Mouse (Mus musculus) midbrain, embryonic 16.5 days (tissue): ENCODE measurements around the gene D430041D05Rik. TPM values are rescaled to one million over a fixed set of nuclear protein-coding genes. Genes with fewer than 3 reads are reported as not detected.

ENCODE experiments used
- ATAC-seq: fragments of 200-750 bp; cut with Nextera tagmentation; 2 replicates; pipeline ENCODE4 v1.8.0; 2017; ENCODE audit warnings: moderate TSS enrichment
- H3K27ac ChIP-seq: fragments of 300-500 bp; sonication (generic); 2 replicates; pipeline ENCODE4 v1.5.1; 2014; ENCODE audit warnings: mild to moderate bottlenecking, low read length, mixed read lengths
- H3K27me3 ChIP-seq: fragments of 300-500 bp; sonication (generic); 2 replicates; pipeline ENCODE4 v1.6.1; 2014; ENCODE audit warnings: low read depth, low read length, mixed read lengths; ENCODE audit not compliant: control insufficient read depth, insufficient read depth
- H3K36me3 ChIP-seq: fragments of 300-500 bp; sonication (generic); 2 replicates; pipeline ENCODE4 v1.6.1; 2014; ENCODE audit warnings: mild to moderate bottlenecking, low read length, moderate library complexity, mixed read lengths; ENCODE audit not compliant: control insufficient read depth, insufficient read depth
- H3K4me1 ChIP-seq: fragments of 300-500 bp; sonication (generic); 2 replicates; pipeline ENCODE4 v1.6.1; 2014; ENCODE audit warnings: mild to moderate bottlenecking, low read length, mixed read lengths; ENCODE audit not compliant: control insufficient read depth, insufficient read depth
- H3K4me2 ChIP-seq: fragments of 300-500 bp; sonication (generic); 2 replicates; pipeline ENCODE4 v1.6.1; 2014; ENCODE audit warnings: mild to moderate bottlenecking, low read length, mixed read lengths
- H3K4me3 ChIP-seq: fragments of 300-500 bp; sonication (generic); 2 replicates; pipeline ENCODE4 v1.5.1; 2014; ENCODE audit warnings: low read depth, mild to moderate bottlenecking, low read length, moderate library complexity, mixed read lengths
- H3K9ac ChIP-seq: fragments of 300-500 bp; sonication (generic); 2 replicates; pipeline ENCODE4 v1.6.1; 2014; ENCODE audit warnings: low read depth, low read length, mixed read lengths
- H3K9me3 ChIP-seq: fragments of 300-500 bp; sonication (generic); replicated peaks from 2 replicates; pipeline ENCODE4 v1.6.1; 2014; ENCODE audit warnings: mild to moderate bottlenecking, low read length, mixed read lengths; ENCODE audit not compliant: control insufficient read depth, poor library complexity, severe bottlenecking
- WGBS: fragments of 180-500 bp; shearing (Covaris S2); extraction: QIAGEN DNeasy Blood & Tissue Kit; methylation state at CpG from one replicate; pipeline ENCODE4 v1.1.7; 2014; 5-methylcytosine and 5-hydroxymethylcytosine counted together
- polyA plus RNA-seq: library from polyadenylated mRNA; unstranded; fragments of >200 nt; fragmentation: Nextera tagmentation; extraction: Ambion mirVana; gene quantifications from 2 replicates; pipeline ENCODE4 v1.2.1, GENCODE M21; 2015

Gene D430041D05Rik
- polyA plus RNA-seq, 1 experiment from 2014 or later, result 9.3 TPM

- Histone ChIP-seq H3K27me3 (no peaks in the 10 kb centered on the region), H3K9me3 (no peaks in the 10 kb centered on the region), H3K4me3 (no peak overlapping the region), H3K36me3 (0 out of 2 replicates have a peak, but pooled peaks cover 2% of the 10 kb centered on the region), H3K9ac (no peak overlapping the region), H3K27ac (no peak overlapping the region), H3K4me1 (no peaks in the 10 kb centered on the region), H3K4me2 (no peak overlapping the region)
- 94% methylated on average over 18 of the region's 18 CpGs for WGBS
- no peak for ATAC-seq
These were observed 218.2 kb downstream of the D430041D05Rik start for GRCm38 (mm10) chr2:104192401-104193141.

- Histone ChIP-seq H3K4me3 (no peak overlapping the region), H3K27me3 (no peaks in the 10 kb centered on the region), H3K9me3 (no peaks in the 10 kb centered on the region), H3K4me1 (no peaks in the 10 kb centered on the region), H3K27ac (no peak overlapping the region), H3K4me2 (no peak overlapping the region), H3K36me3 (0 out of 2 replicates have a peak, but pooled peaks cover 2% of the 10 kb centered on the region), H3K9ac (no peak overlapping the region)
- WGBS, result 76% methylated on average over 2 of the region's 2 CpGs
- no peak for ATAC-seq
These were observed 219.1 kb downstream of the D430041D05Rik start for GRCm38 (mm10) chr2:104191723-104192122.

- Histone ChIP-seq H3K36me3 (no peaks in the 10 kb centered on the region), H3K4me1 (no peaks in the 10 kb centered on the region), H3K9ac (no peak overlapping the region), H3K4me2 (no peak overlapping the region), H3K27me3 (no peaks in the 10 kb centered on the region), H3K27ac (no peak overlapping the region), H3K4me3 (no peak overlapping the region), H3K9me3 (no peaks in the 10 kb centered on the region)
- 83% methylated on average over 2 of the region's 2 CpGs for WGBS
- ATAC-seq, result no peak
These were observed 222.0 kb downstream of the D430041D05Rik start for GRCm38 (mm10) chr2:104188859-104189258.

- H3K9me3 ChIP-seq, result no peaks in the 10 kb centered on the region
- H3K27ac ChIP-seq, result no peak overlapping the region
- H3K4me2 ChIP-seq, result no peak overlapping the region
- H3K4me1 ChIP-seq, result no peaks in the 10 kb centered on the region
- no peak overlapping the region for H3K4me3 ChIP-seq
- WGBS, result 76% methylated on average over 3 of the region's 3 CpGs
- no peak for ATAC-seq
- H3K36me3 ChIP-seq, result no peaks in the 10 kb centered on the region
- H3K27me3 ChIP-seq, result no peaks in the 10 kb centered on the region
- no peak overlapping the region for H3K9ac ChIP-seq
These were observed 223.7 kb downstream of the D430041D05Rik start for GRCm38 (mm10) chr2:104187073-104187472.

- Histone ChIP-seq H3K4me3 (no peak overlapping the region), H3K9ac (no peak overlapping the region), H3K9me3 (no peaks in the 10 kb centered on the region), H3K4me2 (no peak overlapping the region), H3K36me3 (no peaks in the 10 kb centered on the region), H3K27ac (no peak overlapping the region), H3K4me1 (no peaks in the 10 kb centered on the region), H3K27me3 (no peaks in the 10 kb centered on the region)
- no peak for ATAC-seq
- 90% methylated on average over 5 of the region's 5 CpGs for WGBS
These were observed 225.2 kb downstream of the D430041D05Rik start for GRCm38 (mm10) chr2:104185616-104186015.

GRCm38 (mm10) chr2:104184296-104184695 is 226.5 kb downstream of the D430041D05Rik start:
- Histone ChIP-seq H3K9me3 (no peaks in the 10 kb centered on the region), H3K4me2 (no peak overlapping the region), H3K27ac (no peak overlapping the region), H3K4me1 (no peaks in the 10 kb centered on the region), H3K4me3 (no peak overlapping the region), H3K27me3 (no peaks in the 10 kb centered on the region), H3K36me3 (no peaks in the 10 kb centered on the region), H3K9ac (no peak overlapping the region)
- 83% methylated on average over 4 of the region's 4 CpGs for WGBS
- ATAC-seq, result no peak

GRCm38 (mm10) chr2:104183246-104183845 is 227.5 kb downstream of the D430041D05Rik start:
- H3K9me3 ChIP-seq, result no peaks in the 10 kb centered on the region
- no peak overlapping the region for H3K4me2 ChIP-seq
- 78% methylated on average over 5 of the region's 5 CpGs for WGBS
- H3K4me3 ChIP-seq, result no peak overlapping the region
- H3K27ac ChIP-seq, result no peak overlapping the region
- no peak for ATAC-seq
- H3K4me1 ChIP-seq, result no peaks in the 10 kb centered on the region
- no peaks in the 10 kb centered on the region for H3K27me3 ChIP-seq
- H3K36me3 ChIP-seq, result no peaks in the 10 kb centered on the region
- H3K9ac ChIP-seq, result no peak overlapping the region

- Histone ChIP-seq H3K4me2 (no peak overlapping the region), H3K27me3 (no peaks in the 10 kb centered on the region), H3K9me3 (no peaks in the 10 kb centered on the region), H3K36me3 (no peaks in the 10 kb centered on the region), H3K9ac (no peak overlapping the region), H3K4me3 (no peak overlapping the region), H3K27ac (no peak overlapping the region), H3K4me1 (peaks cover 8% of the 10 kb centered on the region; the same call in 1 of the 2 replicates)
- no peak for ATAC-seq
- 85% methylated on average over 8 of the region's 8 CpGs for WGBS
These were observed 231.2 kb downstream of the D430041D05Rik start for GRCm38 (mm10) chr2:104179636-104180035.

GRCm38 (mm10) chr2:104178251-104178650 is 232.6 kb downstream of the D430041D05Rik start:
- no peak for ATAC-seq
- no peaks in the 10 kb centered on the region for H3K9me3 ChIP-seq
- no peaks in the 10 kb centered on the region for H3K36me3 ChIP-seq
- no peak overlapping the region for H3K4me3 ChIP-seq
- H3K4me1 ChIP-seq, result peaks cover 8% of the 10 kb centered on the region; the same call in 1 of the 2 replicates
- WGBS, result 85% methylated on average over 4 of the region's 4 CpGs
- no peak overlapping the region for H3K9ac ChIP-seq
- H3K27ac ChIP-seq, result no peak overlapping the region
- no peaks in the 10 kb centered on the region for H3K27me3 ChIP-seq
- no peak overlapping the region for H3K4me2 ChIP-seq
